Comparison of ENCODE assay signal across 8 mouse cellular contexts in the genomic region with DNA sequence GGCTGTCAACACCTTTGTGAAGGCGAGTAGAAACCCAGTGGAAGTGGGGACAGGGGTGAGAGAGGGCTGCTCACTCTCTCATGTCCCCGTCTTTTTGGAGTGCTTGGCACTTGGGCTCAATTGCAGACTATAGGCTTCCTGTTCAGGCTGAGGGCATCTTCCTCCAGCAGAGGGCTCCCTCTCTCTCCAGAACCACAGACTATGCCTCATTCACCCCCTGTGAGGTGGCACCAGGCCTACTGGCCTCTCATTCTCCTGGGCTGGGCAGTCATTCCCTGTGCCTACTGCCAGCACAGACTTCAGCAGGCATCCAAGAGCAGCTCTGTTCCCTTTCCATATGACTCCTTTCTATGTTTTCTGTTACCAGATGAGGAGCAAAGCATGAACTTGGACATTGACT. TPM values are rescaled to one million over a fixed set of nuclear protein-coding genes. Genes with fewer than 3 reads are reported as not detected.
DNase-seq lines count a peak whose midpoint lies in the region; ATAC-seq and TF ChIP-seq lines count a peak whose summit lies in the region.

No protein-coding gene starts in this region.

- DNase-seq in urinary bladder, postnatal 14 days (ENCODE audit: low spot score): peak; percentile 70
- no peak for DNase-seq in urinary bladder, postnatal 4 days (ENCODE audit: low spot score in 2 of 2)
- peak; percentile 92 to 96 for DNase-seq in cerebellum, adult 2 months
- DNase-seq in frontal cortex, postnatal 25 days (ENCODE audit: low spot score in 2 of 2): peak; percentile 55 to 60
- peak; percentile 63 for DNase-seq in kidney, adult 9 months
- DNase-seq in limb, embryonic 14.5 days (ENCODE audit: low spot score): peak; percentile 41
- peak; percentile 41 for DNase-seq in retina, postnatal 1 day

- H3K4me3 ChIP-seq in cerebellum, adult 2 months (replicated peaks; ENCODE audit: insufficient read depth, low read depth, low read length): no peak overlapping the region
- no peak overlapping the region for H3K4me3 ChIP-seq in limb, embryonic 14.5 days (replicated peaks; ENCODE audit: low read length)
- no peak overlapping the region for H3K4me3 ChIP-seq in midbrain, embryonic 15.5 days

- no peaks in the 10 kb centered on the region for H3K27me3 ChIP-seq in cerebellum, adult 2 months (ENCODE audit: control insufficient read depth, insufficient read depth, low read length)
- H3K27me3 ChIP-seq in limb, embryonic 14.5 days (ENCODE audit: control insufficient read depth, insufficient read depth, low read length): no peaks in the 10 kb centered on the region
- no peaks in the 10 kb centered on the region for H3K27me3 ChIP-seq in midbrain, embryonic 15.5 days (replicated peaks)

- H3K4me2 ChIP-seq in limb, embryonic 14.5 days (replicated peaks; ENCODE audit: low read depth, low read length, severe bottlenecking): no peak overlapping the region
- no peak overlapping the region for H3K4me2 ChIP-seq in midbrain, embryonic 15.5 days

- H3K9me3 ChIP-seq in limb, embryonic 14.5 days (ENCODE audit: control insufficient read depth, low read length): no peaks in the 10 kb centered on the region
- H3K9me3 ChIP-seq in midbrain, embryonic 15.5 days: no peaks in the 10 kb centered on the region

- H3K36me3 ChIP-seq in limb, embryonic 14.5 days (ENCODE audit: control insufficient read depth, insufficient read depth, low read length): peaks cover 83% of the 10 kb centered on the region
- H3K36me3 ChIP-seq in midbrain, embryonic 15.5 days (replicated peaks): peaks cover 64% of the 10 kb centered on the region

- TF ChIP-seq CTCF in cerebellum, adult 2 months (IDR thresholded peaks at IDR 0.05; ENCODE audit: borderline replicate concordance, insufficient read depth, low read depth, low read length): peak; percentile 93

- H3K27ac ChIP-seq in cerebellum, adult 2 months (ENCODE audit: insufficient read depth, low read length): no peak overlapping the region
- H3K27ac ChIP-seq in limb, embryonic 14.5 days (replicated peaks; ENCODE audit: low read depth, low read length): no peak overlapping the region
- no peak overlapping the region for H3K27ac ChIP-seq in midbrain, embryonic 15.5 days

- peaks cover 13% of the 10 kb centered on the region for H3K4me1 ChIP-seq in cerebellum, adult 2 months (ENCODE audit: control insufficient read depth, insufficient read depth, low read length)
- H3K4me1 ChIP-seq in limb, embryonic 14.5 days (ENCODE audit: control insufficient read depth, insufficient read depth, low read length): no peaks in the 10 kb centered on the region
- H3K4me1 ChIP-seq in midbrain, embryonic 15.5 days: no peaks in the 10 kb centered on the region

- no peak for TF ChIP-seq POLR2A in cerebellum, adult 2 months (IDR thresholded peaks at IDR 0.05; ENCODE audit: borderline replicate concordance, insufficient read depth, low read length)
- no peak for TF ChIP-seq POLR2A in limb, embryonic 14.5 days (IDR thresholded peaks at IDR 0.05; ENCODE audit: borderline replicate concordance, extremely low read depth, insufficient read depth, insufficient read length)

- 22% methylated on average over 2 of the region's 2 CpGs for WGBS in cerebellum, adult 2 months
- 46% methylated on average over 2 of the region's 2 CpGs for WGBS in limb, embryonic 14.5 days
- WGBS in midbrain, embryonic 15.5 days: 51% methylated on average over 2 of the region's 2 CpGs

- no peak for ATAC-seq in limb, embryonic 14.5 days (ENCODE audit: low FRiP score, low read depth)
- ATAC-seq in midbrain, embryonic 15.5 days (replicated peaks): no peak

- H3K9ac ChIP-seq in limb, embryonic 14.5 days (ENCODE audit: low read depth, low read length, severe bottlenecking): no peak overlapping the region
- H3K9ac ChIP-seq in midbrain, embryonic 15.5 days: no peak overlapping the region

RNA-seq across cellular contexts. Expression of a gene that starts 29.1 kb away (rescaled TPM):
- 180 and 181 TPM in 2 replicates for polyA plus RNA-seq in cerebellum, adult 2 months (2012; rRNA removed)
- 52.0 and 59.8 TPM in 2 replicates for polyA plus RNA-seq in limb, embryonic 14.5 days (2012; rRNA removed)
- polyA plus RNA-seq in limb, embryonic 14.5 days (2014; fragmentation: Nextera tagmentation; extraction: Ambion mirVana): 49.0 and 51.3 TPM in 2 replicates
- polyA plus RNA-seq in midbrain, embryonic 15.5 days (2015; fragmentation: Nextera tagmentation; extraction: Ambion mirVana): 110 and 113 TPM in 2 replicates

RNA-seq across cellular contexts. Expression of a gene that starts 42.2 kb away (rescaled TPM):
- 2.3 and 2.9 TPM in 2 replicates for polyA plus RNA-seq in cerebellum, adult 2 months (2012; rRNA removed)
- 8.6 and 11.2 TPM in 2 replicates for polyA plus RNA-seq in limb, embryonic 14.5 days (2012; rRNA removed)
- 5.9 and 6.6 TPM in 2 replicates for polyA plus RNA-seq in limb, embryonic 14.5 days (2014; fragmentation: Nextera tagmentation; extraction: Ambion mirVana)
- polyA plus RNA-seq in midbrain, embryonic 15.5 days (2015; fragmentation: Nextera tagmentation; extraction: Ambion mirVana): 0.77 and 1.3 TPM in 2 replicates

RNA-seq across cellular contexts. Expression of a gene that starts 49.4 kb away (rescaled TPM):
- 52.2 and 57.4 TPM in 2 replicates for polyA plus RNA-seq in cerebellum, adult 2 months (2012; rRNA removed)
- polyA plus RNA-seq in limb, embryonic 14.5 days (2012; rRNA removed): 41.4 and 54.1 TPM in 2 replicates
- polyA plus RNA-seq in limb, embryonic 14.5 days (2014; fragmentation: Nextera tagmentation; extraction: Ambion mirVana): 38.0 and 43.9 TPM in 2 replicates
- 25.2 and 26.1 TPM in 2 replicates for polyA plus RNA-seq in midbrain, embryonic 15.5 days (2015; fragmentation: Nextera tagmentation; extraction: Ambion mirVana)

Comparison
In these comparisons a context has a peak if more than half of its experiments do, and no peak if none do; other contexts are left out.
1. DNase-seq: peak in urinary bladder, postnatal 14 days (single experiment), cerebellum, adult 2 months (2 of 2), frontal cortex, postnatal 25 days (2 of 2), kidney, adult 9 months (single experiment), limb, embryonic 14.5 days (single experiment) and retina, postnatal 1 day (single experiment); none in urinary bladder, postnatal 4 days (0 of 2).